Mouse (Mus musculus) lung, postnatal 0 days (tissue): ENCODE results near the gene Uqcc1. TPM values are rescaled to one million over a fixed set of nuclear protein-coding genes. Genes with fewer than 3 reads are reported as not detected.

Source experiments
- ATAC-seq: fragments of 200-750 bp; cut with Nextera tagmentation; 2 replicates; pipeline ENCODE4 v1.8.0; 2017; ENCODE audit warnings: moderate library complexity
- DNase-seq: peaks from one replicate; pipeline ENCODE4 v3.0.0-alpha.2; 2016; ENCODE audit warnings: low spot score
- H3K27ac ChIP-seq: fragments of 300-500 bp; sonication (generic); 2 replicates; pipeline ENCODE4 v1.5.1; 2014; ENCODE audit warnings: antibody characterized with exemption, mild to moderate bottlenecking, low read length, mixed read lengths
- H3K27me3 ChIP-seq: fragments of 300-500 bp; sonication (generic); replicated peaks from 2 replicates; pipeline ENCODE4 v1.6.1; 2014; ENCODE audit warnings: low read length, mixed read lengths; ENCODE audit not compliant: insufficient read depth
- H3K36me3 ChIP-seq: fragments of 300-500 bp; sonication (generic); 2 replicates; pipeline ENCODE4 v1.6.1; 2014; ENCODE audit warnings: low read length, mixed read lengths; ENCODE audit not compliant: insufficient read depth
- H3K4me1 ChIP-seq: fragments of 300-500 bp; sonication (generic); 2 replicates; pipeline ENCODE4 v1.6.1; 2014; ENCODE audit warnings: antibody characterized with exemption, low read depth, low read length, mixed read lengths; ENCODE audit not compliant: insufficient read depth
- H3K4me2 ChIP-seq: fragments of 300-500 bp; sonication (generic); replicated peaks from 2 replicates; pipeline ENCODE4 v1.6.1; 2014; ENCODE audit warnings: low read depth, mild to moderate bottlenecking, low read length, moderate library complexity, mixed read lengths
- H3K4me3 ChIP-seq: fragments of 300-500 bp; sonication (generic); 2 replicates; pipeline ENCODE4 v1.5.1; 2014; ENCODE audit warnings: low read depth, low read length
- H3K9ac ChIP-seq: fragments of 300-500 bp; sonication (generic); replicated peaks from 2 replicates; pipeline ENCODE4 v1.6.1; 2014; ENCODE audit warnings: low read depth, mild to moderate bottlenecking
- H3K9me3 ChIP-seq: fragments of 300-500 bp; sonication (generic); 2 replicates; pipeline ENCODE4 v1.6.1; 2016; ENCODE audit warnings: low read length, mixed read lengths
- CTCF ChIP-seq: IDR thresholded peaks from 2 replicates; pipeline ENCODE4 v1.5.1; 2016; ENCODE audit warnings: antibody characterized with exemption, mild to moderate bottlenecking
- EP300 ChIP-seq: IDR thresholded peaks from 2 replicates; pipeline ENCODE4 v1.6.1; 2016; ENCODE audit warnings: antibody characterized with exemption, mild to moderate bottlenecking, control low read depth
- whole genome bisulfite sequencing: fragments of 180-500 bp; shearing (Covaris S2); extraction: QIAGEN DNeasy Blood & Tissue Kit; methylation state at CpG from one replicate; pipeline ENCODE4 v1.1.7; 2014; 5-methylcytosine and 5-hydroxymethylcytosine counted together
- polyA plus RNA-seq: library from polyadenylated mRNA; unstranded; fragments of >200 nt; fragmentation: Nextera tagmentation; extraction: Ambion mirVana; gene quantifications from 2 replicates; pipeline ENCODE4 v1.2.1, GENCODE M21; 2015

Gene Uqcc1
- polyA plus RNA-seq, 1 experiment from 2014 or later = 24.4 TPM

DNA sequence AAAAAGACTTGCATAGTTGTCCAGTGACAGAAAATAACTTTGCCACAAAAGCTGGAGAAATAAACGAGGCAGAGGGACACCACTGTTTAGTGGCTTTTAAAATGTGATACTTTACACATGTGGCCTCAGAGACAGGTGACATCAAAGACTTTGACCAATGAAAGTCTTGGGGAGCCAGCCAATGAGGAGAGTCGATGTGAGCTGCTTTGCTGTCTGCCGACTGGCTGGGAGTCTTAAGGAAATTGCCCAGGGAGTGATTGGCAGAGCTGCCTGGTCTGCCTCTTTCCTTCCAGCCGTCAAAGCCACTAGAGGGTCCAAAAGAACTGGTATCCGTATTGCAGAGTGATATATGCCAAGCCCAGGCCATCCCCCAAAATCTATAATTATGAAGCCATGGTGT lies 115.3 kb downstream of the Uqcc1 start:
- Histone ChIP-seq H3K4me2 (no peak overlapping the region), H3K4me3 (no peak overlapping the region), H3K4me1 (peaks cover 5% of the 10 kb centered on the region; the same call in 1 of the 2 replicates), H3K9me3 (no peaks in the 10 kb centered on the region), H3K27me3 (no peaks in the 10 kb centered on the region), H3K9ac (no peak overlapping the region), H3K36me3 (no peaks in the 10 kb centered on the region), H3K27ac (no peak overlapping the region)
- ATAC-seq = no peak
- TF ChIP-seq EP300 = no peak
- no peak for TF ChIP-seq CTCF
- no peak for DNase-seq
- WGBS = 25% methylated on average over 5 of the region's 5 CpGs

DNA sequence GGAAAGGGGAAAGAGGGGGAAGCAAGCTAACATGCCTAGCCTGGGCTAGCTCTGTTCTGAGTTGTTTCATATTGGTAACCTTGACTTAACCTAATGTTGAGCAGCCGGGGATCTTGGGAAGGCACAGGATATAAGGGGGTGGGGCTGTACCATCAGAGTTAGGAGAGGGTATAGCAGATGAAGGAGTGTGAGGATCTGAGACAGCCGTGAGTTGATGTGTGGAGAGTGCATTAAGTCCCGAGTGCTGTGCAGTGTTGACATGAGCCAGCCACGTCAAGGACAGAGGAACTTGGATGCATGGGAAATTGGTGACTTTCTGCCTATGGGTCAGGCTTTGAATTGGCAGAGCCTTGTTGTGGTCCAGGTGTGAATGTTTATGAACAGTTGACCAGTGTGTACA lies 117.5 kb downstream of the Uqcc1 start:
- 53% methylated on average over 4 of the region's 4 CpGs for WGBS
- ATAC-seq = no peak
- TF ChIP-seq CTCF (no peak), EP300 (no peak)

DNA sequence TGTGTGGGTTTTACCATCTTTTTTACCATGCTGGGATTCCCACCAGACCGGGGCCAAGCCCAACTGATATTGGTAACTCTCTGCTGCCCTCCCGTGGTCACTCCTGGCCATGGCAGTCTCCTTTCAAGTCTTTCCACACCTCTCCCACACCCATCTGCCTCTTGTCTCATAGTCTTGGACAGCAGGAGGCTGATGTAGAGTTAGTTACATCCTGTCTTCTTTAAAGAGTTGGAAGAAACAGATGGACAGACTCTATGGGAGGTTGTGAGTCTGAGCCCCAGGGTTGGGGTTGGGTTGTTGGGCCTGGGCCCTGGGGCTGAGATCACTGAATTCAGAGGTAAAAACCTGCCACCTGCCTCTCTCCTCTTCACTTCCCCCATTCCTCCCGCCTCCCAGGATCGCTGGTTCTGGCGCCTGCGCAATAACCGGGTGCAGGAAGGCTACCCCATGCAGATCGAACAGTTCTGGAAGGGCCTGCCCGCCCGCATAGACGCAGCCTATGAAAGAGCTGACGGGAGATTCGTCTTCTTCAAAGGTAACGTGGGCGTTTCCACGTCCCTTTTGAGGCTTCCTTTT lies 118.2 kb downstream of the Uqcc1 start:
- peak; percentile 73 for DNase-seq
- H3K4me2 ChIP-seq = no peak overlapping the region
- no peak overlapping the region for H3K27ac ChIP-seq
- H3K9me3 ChIP-seq = no peaks in the 10 kb centered on the region
- 34% methylated on average over 16 of the region's 16 CpGs for WGBS
- H3K4me1 ChIP-seq = no peaks in the 10 kb centered on the region
- peak; percentile 36; the same call in 1 of the 2 replicates for ATAC-seq
- no peaks in the 10 kb centered on the region for H3K36me3 ChIP-seq
- TF ChIP-seq CTCF (peak; percentile 87), EP300 (no peak)
- no peak overlapping the region for H3K9ac ChIP-seq
- no peak overlapping the region for H3K4me3 ChIP-seq
- no peaks in the 10 kb centered on the region for H3K27me3 ChIP-seq

More for the DNA sequence above, 117.5 kb downstream of the Uqcc1 start:
- H3K4me3 ChIP-seq = no peak overlapping the region
- H3K4me1 ChIP-seq = no peaks in the 10 kb centered on the region
- no peak for DNase-seq
- no peaks in the 10 kb centered on the region for H3K27me3 ChIP-seq
- no peak overlapping the region for H3K4me2 ChIP-seq
- no peaks in the 10 kb centered on the region for H3K9me3 ChIP-seq
- H3K9ac ChIP-seq = no peak overlapping the region
- H3K27ac ChIP-seq = no peak overlapping the region
- H3K36me3 ChIP-seq = no peaks in the 10 kb centered on the region

DNA sequence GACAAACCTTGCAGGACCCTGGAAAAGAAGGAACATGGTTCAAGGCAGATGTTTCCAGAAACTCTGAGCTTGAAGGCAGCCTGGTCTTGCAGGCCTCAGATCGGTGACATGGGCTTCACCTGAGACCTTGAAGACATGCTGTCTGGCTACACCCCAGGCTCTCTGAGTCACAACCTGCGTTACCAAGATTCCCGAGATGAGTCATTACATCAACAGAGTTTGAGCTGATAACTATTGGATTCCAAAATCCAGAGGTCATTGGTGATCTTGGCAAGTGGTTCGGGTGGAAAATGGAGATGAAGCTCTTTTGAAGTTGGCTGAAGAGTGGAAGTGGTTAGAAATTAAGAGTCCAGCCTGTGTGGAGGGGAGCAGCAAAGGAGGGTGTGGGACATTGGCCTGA lies 120.5 kb downstream of the Uqcc1 start:
- Histone ChIP-seq H3K4me1 (no peaks in the 10 kb centered on the region), H3K4me2 (no peak overlapping the region), H3K27ac (no peak overlapping the region), H3K36me3 (no peaks in the 10 kb centered on the region), H3K4me3 (no peak overlapping the region), H3K27me3 (no peaks in the 10 kb centered on the region), H3K9ac (no peak overlapping the region), H3K9me3 (no peaks in the 10 kb centered on the region)
- 72% methylated on average over 4 of the region's 4 CpGs for WGBS
- TF ChIP-seq CTCF = no peak
- no peak for TF ChIP-seq EP300
- DNase-seq = no peak
- ATAC-seq = no peak

DNA sequence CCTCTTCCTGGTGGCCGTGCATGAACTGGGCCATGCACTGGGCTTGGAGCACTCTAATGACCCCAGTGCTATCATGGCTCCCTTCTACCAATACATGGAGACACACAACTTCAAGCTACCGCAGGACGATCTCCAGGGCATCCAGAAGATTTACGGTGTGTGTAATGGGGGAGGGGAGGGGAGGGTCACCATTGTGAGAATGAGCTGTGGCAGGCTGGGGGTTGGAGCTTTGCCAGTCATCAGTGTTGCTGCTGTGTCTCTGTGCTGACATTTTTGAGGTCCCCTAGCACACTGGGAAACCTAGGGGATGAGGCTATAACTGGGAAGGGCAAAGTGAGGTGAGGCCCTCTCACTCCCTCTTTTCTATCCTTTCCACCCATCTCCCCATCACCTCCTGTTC lies 122.7 kb downstream of the Uqcc1 start:
- DNase-seq (no peak), ATAC-seq (no peak)
- Histone ChIP-seq H3K4me2 (no peak overlapping the region), H3K4me1 (no peaks in the 10 kb centered on the region), H3K27ac (no peak overlapping the region), H3K4me3 (no peak overlapping the region), H3K36me3 (no peaks in the 10 kb centered on the region), H3K9me3 (no peaks in the 10 kb centered on the region), H3K9ac (no peak overlapping the region), H3K27me3 (no peaks in the 10 kb centered on the region)
- TF ChIP-seq EP300 = no peak
- no peak for TF ChIP-seq CTCF
- 56% methylated on average over 4 of the region's 4 CpGs for WGBS

GRCm38 (mm10) chr2:155806548-155806947 lies 123.6 kb downstream of the Uqcc1 start:
- no peaks in the 10 kb centered on the region for H3K36me3 ChIP-seq
- peak; percentile 70 for ATAC-seq
- no peaks in the 10 kb centered on the region for H3K27me3 ChIP-seq
- H3K9me3 ChIP-seq = no peaks in the 10 kb centered on the region
- no peak overlapping the region for H3K4me3 ChIP-seq
- peak; percentile 18 for DNase-seq
- no peak overlapping the region for H3K27ac ChIP-seq
- TF ChIP-seq CTCF = no peak
- TF ChIP-seq EP300 = peak; percentile 79
- no peaks in the 10 kb centered on the region for H3K4me1 ChIP-seq
- H3K9ac ChIP-seq = no peak overlapping the region
- WGBS = 44% methylated on average over 5 of the region's 5 CpGs
- H3K4me2 ChIP-seq = no peak overlapping the region

- WGBS = 77% methylated on average over 6 of the region's 6 CpGs
- Histone ChIP-seq H3K4me1 (no peaks in the 10 kb centered on the region), H3K4me2 (no peak overlapping the region), H3K27me3 (no peaks in the 10 kb centered on the region), H3K36me3 (no peaks in the 10 kb centered on the region), H3K9me3 (no peaks in the 10 kb centered on the region), H3K9ac (no peak overlapping the region), H3K4me3 (no peak overlapping the region), H3K27ac (no peak overlapping the region)
- ATAC-seq = no peak
- DNase-seq = no peak
- no peak for TF ChIP-seq EP300
- no peak for TF ChIP-seq CTCF
Measured at GRCm38 (mm10) chr2:155805925-155806255, 124.2 kb downstream of the Uqcc1 start.
